Mouse (Mus musculus): ENCODE results near the gene Ccnb1.
A peak's percentile ranks its signal among the peaks of the same experiment; 100 is the strongest.
"Not testable (repeated sequence)": the region's sequence is repeated elsewhere in the genome, so short reads cannot be mapped to it uniquely, and the experiment has no call there.

Ccnb1 gene

DNA sequence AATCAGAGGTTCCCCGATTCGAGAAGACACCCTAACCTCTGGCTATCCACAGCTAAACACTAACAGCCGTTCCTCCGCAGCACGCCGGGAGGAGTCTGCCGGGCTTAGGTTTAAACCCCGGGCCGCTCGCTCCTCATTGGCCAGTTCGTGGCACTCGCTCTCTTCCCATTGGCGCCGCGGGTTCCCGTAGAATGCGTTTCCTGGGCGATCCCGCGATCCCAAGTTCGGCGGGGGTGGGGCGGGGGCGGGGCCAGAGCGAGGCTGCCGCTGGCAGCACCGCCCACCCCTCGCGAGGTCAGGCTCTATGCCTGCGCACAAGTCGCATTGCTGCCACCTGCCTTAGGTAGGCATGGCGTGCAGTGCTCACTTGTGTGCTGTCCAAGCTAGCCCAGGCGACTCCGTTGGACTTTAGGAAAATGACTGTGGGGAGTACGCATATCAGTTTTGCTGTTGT, at the start of gene Ccnb1:
Gene Ccnb1, minus strand, starts transcription at position 157 of the 454 bp plus-strand sequence.
- peak; percentile 93 for DNase-seq

- no peak for DNase-seq
Observed at GRCm38 (mm10) chr13:100834777-100835176, 48.4 kb upstream of the Ccnb1 start.

DNA sequence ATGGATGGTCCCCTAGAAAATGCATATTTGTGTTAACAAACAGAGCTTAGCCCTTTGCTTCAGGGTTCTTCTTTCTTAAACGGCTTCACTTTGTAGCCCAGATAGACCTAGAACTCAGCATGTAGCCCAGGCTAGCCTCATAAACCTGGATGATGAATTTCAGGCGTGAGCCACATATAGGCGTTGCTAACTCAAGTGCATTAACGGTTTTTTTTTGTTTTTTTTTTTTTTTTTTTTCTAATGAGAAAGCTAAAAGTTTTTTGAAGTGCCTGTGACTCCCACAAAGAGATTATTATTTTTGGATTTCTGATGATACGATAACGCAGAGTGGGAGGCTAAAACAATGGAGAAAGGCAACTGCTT, 47.3 kb upstream of the Ccnb1 start:
- DNase-seq, result no peak

DNA sequence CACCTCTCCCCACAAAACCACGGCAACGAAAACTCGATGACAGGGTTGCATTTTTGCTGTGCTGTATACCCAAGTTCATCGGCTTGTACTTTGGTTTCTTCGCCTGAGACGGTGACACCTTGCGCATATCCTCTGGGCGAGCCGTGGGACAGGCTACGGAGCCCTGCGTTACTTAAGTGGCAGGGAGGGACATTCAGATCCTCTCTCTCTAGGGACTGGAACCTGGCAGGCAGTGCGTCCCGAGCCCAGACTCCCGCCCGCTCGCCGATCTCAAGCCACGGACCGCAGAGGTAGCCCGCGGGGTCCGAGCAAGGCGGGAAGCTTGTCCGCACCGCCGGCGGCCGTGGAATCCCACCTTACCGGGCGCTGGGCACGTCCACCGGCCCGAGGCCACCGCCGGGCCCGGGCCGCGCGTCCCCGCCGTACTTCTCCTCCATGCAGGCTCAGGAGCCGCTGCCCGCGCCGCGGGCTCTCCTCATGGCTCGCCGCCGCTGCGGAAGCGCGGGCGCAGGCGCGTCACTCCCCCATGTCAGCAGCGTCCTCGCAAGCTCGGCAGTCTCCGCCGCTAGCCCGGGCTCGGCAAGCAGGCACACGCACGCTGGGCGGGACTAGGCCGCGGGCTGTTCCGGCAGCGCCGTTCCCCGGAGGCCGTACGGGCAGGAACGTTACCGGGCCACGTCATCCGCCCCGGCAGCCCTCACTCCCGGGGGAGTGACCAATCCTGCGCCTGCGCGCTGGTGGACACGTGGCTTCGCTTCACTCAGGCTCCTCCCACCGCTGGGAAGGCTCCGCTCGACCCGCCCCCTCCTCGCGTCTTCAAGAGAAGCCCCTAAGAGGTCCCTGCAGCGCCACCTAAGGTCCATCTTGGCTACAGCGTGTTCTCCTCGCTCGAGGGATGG, 46.6 kb upstream of the Ccnb1 start, which contains the start of gene Slc30a5:
Gene Slc30a5, minus strand, starts transcription at position 687 of the 899 bp plus-strand sequence.
- peak; percentile 100 for DNase-seq

GRCm38 (mm10) chr13:100832188-100832587, 45.8 kb upstream of the Ccnb1 start:
- no peak for DNase-seq

GRCm38 (mm10) chr13:100831123-100831522, 44.8 kb upstream of the Ccnb1 start:
- no peak for DNase-seq

- no peak for DNase-seq
Observed at GRCm38 (mm10) chr13:100825627-100826410, 39.4 kb upstream of the Ccnb1 start.

DNA sequence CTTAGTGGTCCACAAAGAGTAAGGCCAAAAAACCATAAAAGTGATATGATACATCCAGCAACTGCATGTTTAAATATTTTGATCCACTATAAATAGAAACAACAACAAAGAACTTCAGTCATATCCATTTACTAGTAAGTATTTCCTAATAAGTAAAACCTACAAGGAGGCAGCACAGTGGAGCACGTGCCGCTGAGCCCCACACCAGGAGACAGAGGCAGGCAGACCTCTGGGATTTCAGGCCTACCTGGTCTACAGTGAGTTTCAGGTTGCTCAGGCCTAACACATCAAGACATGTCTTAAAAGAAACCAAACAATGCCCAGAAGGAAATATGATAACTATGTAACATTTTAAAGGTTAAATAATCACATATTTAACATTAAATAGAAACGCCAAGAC, 38.5 kb upstream of the Ccnb1 start:
- no peak for DNase-seq

DNA sequence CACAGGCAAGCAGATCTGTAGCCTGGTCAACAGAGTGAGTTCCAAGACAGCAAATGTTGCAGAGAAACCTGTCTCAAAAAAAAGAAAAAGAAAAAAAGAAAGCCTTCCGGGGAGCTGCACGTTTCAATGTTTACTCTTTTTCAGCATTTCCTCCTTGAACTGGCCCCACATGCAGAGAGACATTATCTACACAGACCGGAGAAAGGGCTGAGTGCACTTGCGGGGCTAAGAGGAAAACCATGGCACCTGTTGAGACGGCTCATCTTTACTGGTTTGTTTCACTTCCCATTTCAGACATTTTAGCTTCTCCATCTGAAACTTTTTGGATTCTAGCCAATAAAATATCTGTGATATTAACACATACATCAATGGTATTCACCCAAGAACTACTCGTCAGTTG, 37.9 kb upstream of the Ccnb1 start:
- DNase-seq, result no peak

GRCm38 (mm10) chr13:100823863-100824262, 37.5 kb upstream of the Ccnb1 start:
- no peak for DNase-seq

DNA sequence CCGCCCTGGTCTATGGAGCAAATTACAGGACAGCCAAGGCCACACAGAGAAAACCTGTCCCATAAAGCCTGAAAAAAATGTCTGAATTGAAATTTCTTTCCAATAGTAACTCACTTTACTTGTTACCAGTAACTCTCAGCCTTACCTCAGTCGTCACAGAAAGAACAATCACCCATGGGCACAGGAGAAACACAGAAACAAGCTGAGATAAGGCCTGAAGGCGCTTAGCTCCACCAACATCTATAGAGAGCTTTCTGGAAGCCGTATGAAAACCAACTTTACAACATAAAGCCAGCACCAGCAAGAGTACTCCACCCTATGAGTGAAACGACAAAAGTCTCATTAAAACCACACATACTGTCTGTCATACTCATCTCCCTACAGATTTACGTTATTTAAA, 28.1 kb upstream of the Ccnb1 start:
- DNase-seq, result no peak

- DNase-seq, result peak; percentile 26
Observed at GRCm38 (mm10) chr13:100805776-100806175, 19.4 kb upstream of the Ccnb1 start.

- DNase-seq, result no peak
Observed at GRCm38 (mm10) chr13:100797171-100797570, 10.8 kb upstream of the Ccnb1 start.

GRCm38 (mm10) chr13:100789083-100789482, 2.7 kb upstream of the Ccnb1 start:
- no peak for DNase-seq

- not testable (repeated sequence) for DNase-seq
Observed at GRCm38 (mm10) chr13:100788057-100788456, 1.7 kb upstream of the Ccnb1 start.

DNA sequence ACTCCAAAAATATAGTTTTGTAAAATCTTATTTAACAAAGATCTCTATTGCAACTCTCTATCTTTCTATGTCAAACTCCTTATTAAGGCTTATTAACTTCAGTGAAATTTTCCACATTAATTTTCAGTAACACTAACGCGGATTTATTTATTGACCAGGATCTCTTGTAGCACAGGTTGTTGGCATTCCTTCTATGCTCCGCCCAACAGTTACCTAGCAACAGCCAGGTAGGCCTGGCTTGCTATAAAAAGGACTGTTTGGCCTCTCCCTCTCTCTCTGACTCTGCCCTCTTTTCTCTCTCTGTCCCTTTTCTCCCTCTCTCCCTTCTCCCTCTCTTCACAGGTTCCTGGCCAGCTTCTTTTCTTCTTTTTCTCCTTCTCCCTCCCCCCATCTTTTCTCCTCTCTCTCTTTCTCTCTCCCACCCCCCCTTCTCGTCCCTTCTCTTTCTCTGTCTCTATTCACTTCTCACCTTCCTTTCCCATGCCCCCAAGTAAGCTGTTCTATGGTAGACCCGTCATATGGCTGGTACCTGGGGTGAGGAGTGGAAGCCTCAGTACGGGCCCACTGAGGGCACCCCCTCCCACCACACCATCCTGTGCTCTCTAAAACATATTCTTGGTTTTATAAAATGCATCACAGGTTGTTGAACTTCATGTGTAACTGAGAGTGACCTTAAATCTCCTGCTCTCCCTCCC, 1.1 kb upstream of the Ccnb1 start:
- no peak for DNase-seq

GRCm38 (mm10) chr13:100785806-100786413, 460 bp downstream of the Ccnb1 start:
- DNase-seq, result peak; percentile 21

- no peak for DNase-seq
Observed at GRCm38 (mm10) chr13:100777491-100777890, 8.9 kb downstream of the Ccnb1 start.

DNA sequence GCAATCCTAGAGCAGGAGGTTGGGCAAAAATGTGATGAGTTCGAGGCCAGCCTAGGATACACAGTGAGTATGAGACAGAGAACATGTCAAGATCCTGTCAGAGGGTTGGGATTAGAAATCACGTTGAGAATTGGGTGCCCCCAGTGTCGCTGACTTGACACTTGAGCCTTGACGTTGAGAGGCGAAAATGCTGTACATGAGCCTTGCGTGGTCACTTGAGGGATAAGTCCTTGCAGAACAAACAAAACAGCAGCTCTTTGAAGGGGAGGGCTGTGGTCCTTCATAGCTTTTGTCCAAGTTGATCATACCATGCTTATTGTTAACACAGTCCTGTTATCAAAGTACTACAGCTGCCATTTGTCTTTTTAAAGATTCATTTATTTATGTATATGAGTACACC, 9.7 kb downstream of the Ccnb1 start:
- no peak for DNase-seq

GRCm38 (mm10) chr13:100776056-100776419, 10.3 kb downstream of the Ccnb1 start:
- DNase-seq, result no peak

GRCm38 (mm10) chr13:100775252-100776055, 10.9 kb downstream of the Ccnb1 start, which contains the start of gene Cenph:
Cenph (minus strand) TSS chr13:100775899.
- peak; percentile 87 for DNase-seq

GRCm38 (mm10) chr13:100774704-100775103, 11.7 kb downstream of the Ccnb1 start:
- no peak for DNase-seq
